Mouse (Mus musculus) thymus, adult 2 months (tissue): ENCODE measurements around the gene Ripply3.

Source experiments
- CTCF ChIP-seq: fragments of 200-500 bp; IDR thresholded peaks from 2 replicates; pipeline ENCODE4 v1.5.1; 2012; ENCODE audit warnings: mild to moderate bottlenecking, control low read depth, low read length, moderate library complexity, borderline replicate concordance; ENCODE audit not compliant: control insufficient read depth, poor library complexity, insufficient read depth; ENCODE audit errors: extremely low read depth
- POLR2A ChIP-seq: fragments of 200-500 bp; IDR thresholded peaks from 2 replicates; pipeline ENCODE4 v1.6.1; 2012; ENCODE audit warnings: mild to moderate bottlenecking, low read length, control low read depth, moderate library complexity; ENCODE audit not compliant: control insufficient read depth, poor library complexity, insufficient read depth; ENCODE audit errors: extremely low read depth

- TF ChIP-seq POLR2A: no peak
- TF ChIP-seq CTCF: no peak
Observed at GRCm38 (mm10) chr16:94345733-94346132, 17.5 kb downstream of the Ripply3 start.
